Mouse (Mus musculus): ENCODE measurements around the gene Hist2h2aa1.

DNA sequence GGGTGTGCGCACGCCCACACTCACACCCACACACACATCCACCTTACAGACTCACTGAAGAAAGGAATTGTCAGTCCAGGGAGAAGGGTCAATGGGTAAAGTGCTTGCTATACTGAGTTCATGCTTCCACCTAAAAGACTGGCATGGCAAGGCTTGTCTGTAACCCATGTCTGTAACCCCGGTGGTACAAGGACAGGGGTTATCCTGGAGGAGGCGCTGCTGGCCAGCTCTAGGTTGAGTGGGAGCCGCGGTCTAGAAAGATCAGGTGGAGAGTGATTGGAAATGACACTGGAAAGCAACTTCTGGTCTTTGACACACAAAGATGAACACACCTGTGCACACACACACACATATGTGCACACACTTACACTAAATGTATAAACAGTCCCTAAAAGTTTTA is 35.4 kb downstream of the Hist2h2aa1 start:
- TF ChIP-seq CTCF (IDR thresholded peaks at IDR 0.05; ENCODE audit: insufficient read depth, low read depth, low read length) (no peak), POLR2A (IDR thresholded peaks at IDR 0.05; ENCODE audit: insufficient read depth, low read depth, low read length) (no peak)
